Mouse (Mus musculus): ENCODE data around the gene Atad3a.
"Not testable (repeated sequence)": the region's sequence is repeated elsewhere in the genome, so short reads cannot be mapped to it uniquely, and the experiment has no call there.

Atad3a gene

GRCm38 (mm10) chr4:155760613-155761355 lies at the start of gene Atad3a:
Gene Atad3a (minus strand): TSS chr4:155761093.
- DNase-seq: peak; percentile 98

DNA sequence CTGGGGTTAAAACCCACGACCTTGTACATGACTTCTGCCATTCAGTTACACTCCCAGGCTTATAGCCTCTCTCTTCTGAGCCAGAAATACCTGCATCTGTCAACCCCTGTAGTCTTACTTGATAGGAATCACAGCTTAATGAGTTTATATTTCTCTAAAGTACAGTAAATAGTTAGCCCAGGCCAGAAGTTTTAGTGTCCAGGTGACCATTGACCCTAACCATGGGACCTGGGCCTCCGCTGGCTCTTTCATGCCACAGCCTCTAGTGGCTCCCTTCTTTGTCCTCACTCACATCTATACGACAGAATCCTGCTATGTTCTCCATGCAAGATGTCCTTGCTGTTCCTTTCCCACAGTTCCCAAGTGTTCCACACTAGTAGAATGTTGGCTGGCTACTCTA lies 46.9 kb upstream of the Atad3a start:
- DNase-seq: peak; percentile 54

DNA sequence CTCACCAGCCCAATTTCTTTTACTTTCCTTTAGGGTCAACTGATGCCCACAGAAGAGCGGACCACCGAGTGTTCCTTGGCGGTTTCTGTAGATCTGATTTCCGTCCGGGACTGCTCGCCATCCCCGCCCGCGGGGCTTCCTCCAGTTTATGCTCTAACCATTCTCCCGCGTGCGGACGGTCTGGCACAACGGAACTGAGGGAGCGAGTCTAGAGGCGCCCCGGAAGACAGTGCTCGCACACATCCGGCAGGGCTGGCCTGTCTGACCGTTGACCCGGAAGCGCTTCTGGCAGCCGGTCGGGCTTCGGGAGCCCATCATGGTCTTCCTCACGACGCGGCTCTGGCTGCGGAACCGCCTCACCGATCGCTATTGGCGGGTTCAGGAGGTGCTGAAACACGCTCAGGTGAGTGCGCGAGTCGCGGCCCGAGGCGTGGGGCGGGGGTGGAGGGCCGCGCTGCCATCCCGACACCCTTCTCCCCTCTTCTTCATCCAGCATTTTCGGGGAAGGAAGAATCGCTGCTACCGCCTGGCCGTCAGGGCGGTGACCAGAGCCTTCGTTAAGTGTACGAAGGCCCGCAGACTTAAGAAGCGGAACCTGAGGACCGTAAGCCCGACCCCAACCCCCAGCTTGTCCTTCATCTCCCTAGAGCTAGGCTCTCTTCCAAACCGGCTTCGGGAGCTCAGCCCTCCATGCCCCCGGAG lies 42.6 kb upstream of the Atad3a start:
- DNase-seq: peak; percentile 95

DNA sequence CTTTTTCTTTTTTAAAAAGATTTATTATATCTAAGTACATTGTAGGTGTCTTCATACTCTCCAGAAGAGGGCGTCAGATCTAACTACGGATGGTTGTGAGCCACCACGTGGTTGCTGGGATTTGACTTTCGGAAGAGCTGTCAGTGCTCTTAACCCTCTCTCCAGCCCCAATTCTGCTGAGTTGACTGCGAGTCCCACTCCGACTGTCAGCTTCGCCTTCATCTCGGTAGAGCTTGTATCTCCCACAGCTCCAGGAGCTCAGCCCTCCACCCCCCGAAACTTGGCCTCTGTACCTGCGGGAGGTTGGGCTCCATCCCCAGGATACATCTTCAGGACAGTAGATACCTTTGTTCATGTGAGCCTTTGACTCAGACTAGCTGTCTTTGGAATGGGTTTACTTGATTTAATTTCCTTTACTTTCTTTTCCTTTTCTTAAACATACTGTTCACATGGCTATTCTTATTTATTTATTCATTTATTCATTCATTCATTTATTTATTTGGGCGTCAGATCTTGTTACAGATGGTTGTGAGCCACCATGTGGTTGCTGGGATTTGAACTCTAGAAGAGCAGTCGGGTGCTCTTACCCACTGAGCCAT lies 41.9 kb upstream of the Atad3a start, which contains the start of gene Mrpl20:
Gene Mrpl20 (plus strand): TSS at position 138 of the 599 bp plus-strand sequence.
- no peak for DNase-seq

- no peak for DNase-seq
These were observed 41.2 kb upstream of the Atad3a start for GRCm38 (mm10) chr4:155802075-155802474.

DNA sequence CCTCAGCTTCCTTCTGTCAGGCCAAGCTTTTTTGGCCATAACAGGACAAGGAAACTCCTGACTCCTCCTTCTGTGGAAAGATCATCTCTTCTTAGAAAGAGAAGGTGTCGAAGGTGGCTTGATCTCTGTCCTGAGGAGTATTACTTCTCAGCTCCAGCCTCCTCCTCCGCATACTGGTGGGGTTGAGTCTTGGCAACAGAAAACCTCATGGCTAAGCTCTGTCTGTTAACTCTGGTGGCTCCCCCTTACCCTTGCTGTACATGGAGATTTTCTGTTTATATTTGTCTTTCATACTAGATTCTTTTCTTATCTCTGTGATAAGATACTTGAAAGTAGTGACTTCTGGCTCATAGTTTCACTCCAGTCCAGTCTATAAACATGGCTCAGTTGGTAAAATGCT lies 32.8 kb upstream of the Atad3a start:
- DNase-seq: no peak

GRCm38 (mm10) chr4:155791240-155791933 lies 30.5 kb upstream of the Atad3a start:
- no peak for DNase-seq

GRCm38 (mm10) chr4:155790650-155791161 lies 29.8 kb upstream of the Atad3a start:
- peak; percentile 88 for DNase-seq

DNA sequence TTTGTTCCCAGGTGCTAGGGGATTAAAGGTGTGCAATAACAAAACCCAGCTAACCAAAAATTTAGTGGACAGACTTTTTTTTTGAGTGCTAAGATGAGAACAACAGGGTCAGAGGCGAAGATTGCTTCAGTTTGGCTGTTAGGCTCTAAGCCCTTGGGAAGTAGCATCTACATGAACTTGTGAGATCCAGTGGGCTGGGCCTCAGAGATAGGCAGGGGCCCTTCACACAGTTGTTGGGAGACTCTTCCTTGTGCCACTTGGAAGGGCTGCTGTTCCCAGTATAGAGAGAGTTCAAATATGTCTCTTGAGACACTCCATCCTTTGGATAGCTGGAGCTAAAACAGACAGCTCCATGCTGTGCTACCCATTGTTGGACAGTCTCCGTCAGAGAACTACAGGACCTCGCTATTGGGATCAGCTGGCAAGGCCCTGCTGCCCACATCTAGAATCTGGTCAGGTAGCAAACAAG lies 29.2 kb upstream of the Atad3a start, which contains the start of gene Ankrd65:
Gene Ankrd65 (plus strand): TSS at position 419 of the 469 bp plus-strand sequence.
- no peak for DNase-seq

DNA sequence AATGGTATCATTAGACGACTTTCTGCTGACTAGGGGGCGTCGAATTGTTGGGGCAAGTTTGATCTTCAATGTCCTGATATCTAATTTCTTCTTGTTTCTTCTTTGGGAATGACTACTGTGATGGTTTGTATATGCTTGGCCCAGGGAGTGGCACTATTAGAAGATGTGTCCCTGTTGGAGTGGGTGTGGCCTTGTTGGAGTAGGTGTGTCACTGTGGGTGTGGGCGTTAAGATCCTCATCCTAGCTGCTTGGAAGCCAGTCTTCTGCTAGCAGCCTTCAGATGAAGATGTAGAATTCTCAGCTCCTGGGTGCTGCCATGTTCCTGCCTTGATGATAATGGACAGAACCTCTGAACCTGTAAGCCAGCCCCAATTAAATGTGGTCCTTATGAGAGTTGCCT lies 27.9 kb upstream of the Atad3a start:
- not testable (repeated sequence) for DNase-seq

- no peak for DNase-seq
These were observed 27.4 kb upstream of the Atad3a start for GRCm38 (mm10) chr4:155788300-155788699.

DNA sequence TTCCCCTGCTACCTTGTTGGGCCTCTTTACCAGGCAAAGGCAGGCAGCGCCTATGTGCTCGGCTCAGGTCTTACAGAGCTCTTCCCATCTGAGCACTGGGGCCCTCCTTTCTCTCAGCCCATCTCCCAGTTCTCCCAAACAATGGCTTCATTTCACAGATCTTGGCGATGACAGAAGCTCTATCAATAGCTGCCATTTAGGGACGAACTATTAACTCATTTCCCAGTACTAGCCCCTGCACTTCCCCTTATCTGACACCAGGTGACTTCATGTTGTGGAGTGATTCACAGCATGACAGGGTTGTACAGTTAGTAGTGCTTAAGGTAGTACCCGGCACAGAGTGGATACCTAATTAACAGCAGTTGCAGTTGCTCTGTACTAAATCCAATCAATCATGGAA lies 24.9 kb upstream of the Atad3a start, which contains the start of gene Tmem88b:
Gene Tmem88b (minus strand): TSS at position 56 of the 400 bp plus-strand sequence.
- DNase-seq: no peak

GRCm38 (mm10) chr4:155785246-155785645 lies 24.4 kb upstream of the Atad3a start:
- no peak for DNase-seq

GRCm38 (mm10) chr4:155784081-155784701 lies 23.3 kb upstream of the Atad3a start:
- peak; percentile 91 for DNase-seq

GRCm38 (mm10) chr4:155783486-155784080 lies 22.7 kb upstream of the Atad3a start:
- peak; percentile 79 for DNase-seq

- peak; percentile 75 for DNase-seq
These were observed 20.0 kb upstream of the Atad3a start for GRCm38 (mm10) chr4:155780895-155781294.

- no peak for DNase-seq
These were observed 18.6 kb upstream of the Atad3a start for GRCm38 (mm10) chr4:155779498-155779897.

GRCm38 (mm10) chr4:155777816-155778215 lies 16.9 kb upstream of the Atad3a start:
- DNase-seq: no peak

DNA sequence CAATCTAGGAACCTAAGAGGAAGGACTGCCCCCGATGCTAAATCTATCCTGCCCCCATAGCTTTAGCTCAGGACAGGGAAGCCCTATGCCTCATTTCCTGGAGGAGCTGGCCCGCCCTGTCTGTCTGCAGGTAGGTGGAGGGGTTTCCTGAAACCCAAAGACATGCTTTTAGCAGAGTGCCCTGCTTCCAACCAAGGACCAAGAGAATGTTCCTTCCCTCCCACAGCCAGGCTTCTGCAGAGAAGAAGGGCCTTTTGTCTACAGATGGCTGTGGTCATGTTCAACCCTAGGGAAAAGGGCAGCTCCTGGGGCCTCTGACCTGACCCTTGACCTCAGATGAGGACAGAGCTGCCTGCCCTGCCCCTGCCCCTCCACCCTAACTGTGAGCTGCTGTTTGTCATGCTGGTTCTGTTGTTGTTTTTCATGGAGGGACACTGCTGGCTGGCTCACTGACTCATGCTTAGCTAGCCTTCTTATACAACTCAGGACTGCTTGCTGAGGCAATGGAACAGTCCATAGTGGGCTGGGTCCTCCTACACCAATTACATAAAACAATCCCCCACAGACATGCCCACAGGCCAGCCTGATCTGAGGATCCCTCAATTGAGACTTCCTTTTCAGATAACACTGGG lies 15.9 kb upstream of the Atad3a start:
- peak; percentile 30 for DNase-seq

DNA sequence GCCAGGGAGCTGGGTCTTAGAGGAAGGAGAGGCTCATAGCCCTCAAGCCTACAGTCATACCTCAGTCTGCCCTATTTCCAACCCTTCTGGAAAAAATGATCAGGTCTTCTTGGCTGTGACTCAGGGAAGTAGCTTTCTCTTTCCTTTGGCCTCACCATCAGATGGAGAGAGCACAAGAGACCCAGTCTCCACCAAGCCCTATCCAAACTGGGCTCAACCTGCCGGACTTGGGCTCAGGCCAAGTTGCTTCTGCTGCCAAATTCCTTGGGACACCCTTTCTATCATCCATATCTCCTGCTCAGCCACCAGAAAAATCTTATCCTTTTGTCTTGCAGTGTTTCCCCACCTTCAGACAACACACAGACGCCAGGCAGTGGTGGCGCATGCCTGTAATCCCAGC lies 15.0 kb upstream of the Atad3a start:
- DNase-seq: peak; percentile 54

Measured in kidney, adult 9 months (tissue).